Mouse (Mus musculus) hindbrain, embryonic 10.5 days (tissue): Measurements from ENCODE around the gene Pde3b. TPM values are rescaled to one million over a fixed set of nuclear protein-coding genes. Genes with fewer than 3 reads are reported as not detected.
"Not testable (repeated sequence)": the region's sequence is repeated elsewhere in the genome, so short reads cannot be mapped to it uniquely, and the experiment has no call there.

Experiments
- DNase-seq: peaks from one replicate; pipeline ENCODE4 v3.0.0-alpha.2; 2017; ENCODE audit warnings: low spot score
- H3K27ac ChIP-seq: fragments of 300-500 bp; sonication (generic); 2 replicates; pipeline ENCODE4 v1.5.1; 2016; ENCODE audit warnings: mild to moderate bottlenecking, moderate library complexity
- H3K27me3 ChIP-seq: fragments of 300-500 bp; sonication (generic); 2 replicates; pipeline ENCODE4 v1.6.1; 2016; ENCODE audit warnings: mild to moderate bottlenecking; ENCODE audit not compliant: poor library complexity, insufficient read depth, severe bottlenecking
- H3K36me3 ChIP-seq: fragments of 300-500 bp; sonication (generic); 2 replicates; pipeline ENCODE4 v1.6.1; 2016; ENCODE audit warnings: mild to moderate bottlenecking, moderate library complexity
- H3K4me1 ChIP-seq: fragments of 300-500 bp; sonication (generic); replicated peaks from 2 replicates; pipeline ENCODE4 v1.6.1; 2016; ENCODE audit warnings: mild to moderate bottlenecking
- H3K4me3 ChIP-seq: fragments of 300-500 bp; sonication (generic); 2 replicates; pipeline ENCODE4 v1.5.1; 2016; ENCODE audit warnings: mild to moderate bottlenecking, moderate library complexity
- H3K9me3 ChIP-seq: fragments of 300-500 bp; sonication (generic); 2 replicates; pipeline ENCODE4 v1.6.1; 2016; ENCODE audit warnings: mild to moderate bottlenecking, moderate library complexity
- whole genome bisulfite sequencing: fragments of 180-500 bp; shearing (Covaris S2); methylation state at CpG from one replicate; pipeline ENCODE4 v1.1.7; 2016; 5-methylcytosine and 5-hydroxymethylcytosine counted together
- polyA plus RNA-seq: library from polyadenylated mRNA; unstranded; fragments of >200 nt; fragmentation: Nextera tagmentation; extraction: Ambion mirVana; gene quantifications from 2 replicates; pipeline ENCODE4 v1.2.1, GENCODE M21; 2016

The Pde3b gene
- polyA plus RNA-seq, 1 experiment from 2014 or later: 7.4 TPM

GRCm38 (mm10) chr7:114481429-114481931, 66.4 kb downstream of the Pde3b start:
- 91% methylated on average over 2 of the region's 2 CpGs for WGBS
- no peaks in the 10 kb centered on the region for H3K9me3 ChIP-seq

GRCm38 (mm10) chr7:114492540-114492939, 77.5 kb downstream of the Pde3b start:
- Histone ChIP-seq H3K4me1 (no peaks in the 10 kb centered on the region), H3K27me3 (no peaks in the 10 kb centered on the region), H3K4me3 (no peak overlapping the region), H3K9me3 (no peaks in the 10 kb centered on the region), H3K36me3 (no peaks in the 10 kb centered on the region), H3K27ac (no peak overlapping the region)
- no peak for DNase-seq

More at GRCm38 (mm10) chr7:114481429-114481931, 66.4 kb downstream of the Pde3b start:
- no peak for DNase-seq
- H3K36me3 ChIP-seq: no peaks in the 10 kb centered on the region
- H3K4me3 ChIP-seq: no peak overlapping the region
- no peaks in the 10 kb centered on the region for H3K4me1 ChIP-seq
- H3K27ac ChIP-seq: no peak overlapping the region
- H3K27me3 ChIP-seq: no peaks in the 10 kb centered on the region

DNA sequence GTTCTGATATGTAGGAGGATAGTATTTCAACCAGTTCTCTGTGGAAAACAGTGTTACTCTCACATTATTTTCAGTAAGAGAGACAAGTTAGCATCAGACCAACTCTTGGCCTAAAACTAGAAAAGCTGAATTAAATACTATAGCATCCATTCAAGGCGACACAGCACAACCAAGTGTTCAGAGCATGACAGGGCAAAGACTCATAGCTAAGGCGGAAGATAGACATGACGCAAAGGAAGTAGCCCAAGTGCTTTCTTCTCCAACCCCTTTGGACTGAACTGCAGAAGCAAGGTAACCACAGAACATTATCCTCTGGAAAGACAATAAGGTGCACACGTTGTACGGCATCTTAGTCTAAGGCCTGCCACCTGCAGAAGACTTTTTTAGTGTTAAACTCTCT, 79.0 kb downstream of the Pde3b start:
- WGBS: 95% methylated on average over 5 of the region's 5 CpGs
- H3K27me3 ChIP-seq: no peaks in the 10 kb centered on the region

GRCm38 (mm10) chr7:114499293-114499692, 84.2 kb downstream of the Pde3b start:
- no peaks in the 10 kb centered on the region for H3K36me3 ChIP-seq
- no peak overlapping the region for H3K27ac ChIP-seq
- H3K27me3 ChIP-seq: no peaks in the 10 kb centered on the region
- no peak for DNase-seq
- H3K9me3 ChIP-seq: no peaks in the 10 kb centered on the region
- H3K4me1 ChIP-seq: no peaks in the 10 kb centered on the region
- 92% methylated on average over 1 of the region's 1 CpGs for WGBS
- no peak overlapping the region for H3K4me3 ChIP-seq

More for the DNA sequence above, 79.0 kb downstream of the Pde3b start:
- no peaks in the 10 kb centered on the region for H3K9me3 ChIP-seq
- H3K27ac ChIP-seq: no peak overlapping the region
- H3K4me1 ChIP-seq: no peaks in the 10 kb centered on the region
- no peaks in the 10 kb centered on the region for H3K36me3 ChIP-seq
- DNase-seq: no peak
- no peak overlapping the region for H3K4me3 ChIP-seq

- Histone ChIP-seq H3K4me3 (no peak overlapping the region), H3K27me3 (no peaks in the 10 kb centered on the region), H3K36me3 (peaks cover 13% of the 10 kb centered on the region; the same call in 1 of the 2 replicates), H3K27ac (no peak overlapping the region), H3K4me1 (no peaks in the 10 kb centered on the region), H3K9me3 (no peaks in the 10 kb centered on the region)
- WGBS: 92% methylated on average over 2 of the region's 2 CpGs
- no peak for DNase-seq
Measured at GRCm38 (mm10) chr7:114508879-114509278, 93.8 kb downstream of the Pde3b start.

DNA sequence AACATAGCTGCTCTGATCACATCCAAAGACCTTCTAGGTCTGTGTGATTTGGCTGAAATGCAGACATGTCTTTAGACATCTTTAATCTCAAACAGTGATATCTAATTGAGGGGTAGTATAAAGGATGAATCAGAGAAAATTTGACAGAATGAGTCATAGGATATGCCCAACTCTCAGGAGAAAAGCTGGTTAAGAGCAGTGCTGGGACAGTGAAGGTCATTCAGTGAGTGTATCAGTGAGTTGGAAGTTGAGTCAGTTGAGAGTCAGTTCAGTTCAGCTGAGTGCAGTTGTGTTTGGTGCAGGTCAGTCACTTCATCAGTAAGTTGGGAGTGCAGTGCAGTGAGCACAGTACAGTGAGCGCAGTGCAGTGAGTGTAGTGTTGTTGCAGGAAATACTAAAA, 105.0 kb downstream of the Pde3b start:
- no peaks in the 10 kb centered on the region for H3K4me1 ChIP-seq
- H3K27me3 ChIP-seq: no peaks in the 10 kb centered on the region
- no peak overlapping the region for H3K4me3 ChIP-seq
- no peaks in the 10 kb centered on the region for H3K9me3 ChIP-seq
- H3K36me3 ChIP-seq: peaks cover 20% of the 10 kb centered on the region
- 93% methylated on average over 1 of the region's 1 CpGs for WGBS
- no peak for DNase-seq
- H3K27ac ChIP-seq: no peak overlapping the region

- 91% methylated on average over 1 of the region's 1 CpGs for WGBS
- Histone ChIP-seq H3K9me3 (no peaks in the 10 kb centered on the region), H3K27me3 (no peaks in the 10 kb centered on the region), H3K36me3 (peaks cover 15% of the 10 kb centered on the region), H3K4me3 (no peak overlapping the region), H3K27ac (no peak overlapping the region), H3K4me1 (no peaks in the 10 kb centered on the region)
- no peak for DNase-seq
Measured at GRCm38 (mm10) chr7:114526245-114526644, 111.2 kb downstream of the Pde3b start.

DNA sequence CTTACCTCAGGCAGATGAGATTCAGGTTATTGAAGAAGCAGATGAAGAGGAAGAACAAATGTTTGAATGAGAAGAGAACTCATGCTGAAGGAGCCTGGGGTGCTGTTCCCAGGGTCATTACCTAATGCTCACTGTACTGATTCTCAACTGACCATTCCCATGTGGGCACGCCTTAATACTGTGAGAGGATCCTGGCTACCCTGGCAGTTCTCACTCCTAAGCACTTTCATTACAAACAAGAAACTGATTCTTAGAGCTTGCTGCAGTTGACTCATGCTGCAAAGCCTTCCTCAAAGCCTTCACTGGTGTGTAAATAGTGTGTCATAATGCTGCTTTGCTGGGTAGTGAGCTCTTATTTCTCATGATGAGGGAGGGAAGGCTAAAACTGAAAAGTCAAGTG, 121.1 kb downstream of the Pde3b start:
- no peaks in the 10 kb centered on the region for H3K4me1 ChIP-seq
- DNase-seq: no peak
- H3K4me3 ChIP-seq: no peak overlapping the region
- H3K27me3 ChIP-seq: no peaks in the 10 kb centered on the region
- no peaks in the 10 kb centered on the region for H3K9me3 ChIP-seq
- H3K27ac ChIP-seq: no peak overlapping the region
- WGBS: 92% methylated on average over 1 of the region's 1 CpGs
- peaks cover 39% of the 10 kb centered on the region for H3K36me3 ChIP-seq

DNA sequence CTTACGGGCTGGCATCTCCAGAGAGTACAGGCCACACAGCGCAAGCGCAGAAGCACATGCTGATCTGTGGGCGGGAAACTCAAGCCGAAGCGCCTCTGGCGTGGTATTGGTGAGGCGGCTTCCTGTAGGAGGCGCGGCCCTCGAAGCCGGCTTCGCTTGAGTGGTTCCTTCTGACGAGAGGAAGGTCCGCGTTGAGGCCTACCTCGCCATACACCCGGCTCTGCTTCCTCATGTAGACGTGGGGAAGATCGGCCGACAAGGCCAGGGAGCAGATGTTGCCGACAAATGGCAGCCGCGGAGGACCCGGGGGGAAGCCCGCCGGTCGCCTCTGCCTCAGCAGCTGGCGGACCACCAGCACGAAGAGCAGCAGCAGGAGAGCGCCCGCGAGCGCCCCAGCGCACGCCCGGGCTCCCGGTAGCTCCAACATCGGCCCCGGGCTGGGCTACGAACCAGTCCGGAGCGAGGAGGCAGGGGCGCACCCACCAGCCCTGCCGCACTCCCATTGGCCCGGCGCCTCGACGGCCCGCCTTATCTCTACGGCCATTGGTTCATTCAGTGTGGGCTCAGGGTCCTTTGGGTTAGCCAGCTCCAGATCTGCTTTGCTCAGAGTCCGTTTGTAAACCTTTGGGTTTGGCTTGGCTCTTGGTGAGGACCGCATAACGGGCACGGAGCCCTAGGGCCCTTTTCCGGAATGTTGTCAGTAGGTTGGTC, 147.6 kb downstream of the Pde3b start, which contains the start of gene Cyp2r1:
Cyp2r1 (minus strand) TSS at position 442 of the 711 bp plus-strand sequence.
- whole genome bisulfite sequencing: 4% methylated on average over 56 of the region's 56 CpGs
- peak within 1 kb of the TSS; percentile 57 for H3K4me3 ChIP-seq
- peaks cover 15% of the 10 kb centered on the region; the same call in 1 of the 2 replicates for H3K27me3 ChIP-seq
- no peaks in the 10 kb centered on the region for H3K36me3 ChIP-seq
- DNase-seq: peak; percentile 89
- peaks cover 7% of the 10 kb centered on the region for H3K4me1 ChIP-seq
- H3K27ac ChIP-seq: peak within 1 kb of the TSS; percentile 87
- no peaks in the 10 kb centered on the region for H3K9me3 ChIP-seq

DNA sequence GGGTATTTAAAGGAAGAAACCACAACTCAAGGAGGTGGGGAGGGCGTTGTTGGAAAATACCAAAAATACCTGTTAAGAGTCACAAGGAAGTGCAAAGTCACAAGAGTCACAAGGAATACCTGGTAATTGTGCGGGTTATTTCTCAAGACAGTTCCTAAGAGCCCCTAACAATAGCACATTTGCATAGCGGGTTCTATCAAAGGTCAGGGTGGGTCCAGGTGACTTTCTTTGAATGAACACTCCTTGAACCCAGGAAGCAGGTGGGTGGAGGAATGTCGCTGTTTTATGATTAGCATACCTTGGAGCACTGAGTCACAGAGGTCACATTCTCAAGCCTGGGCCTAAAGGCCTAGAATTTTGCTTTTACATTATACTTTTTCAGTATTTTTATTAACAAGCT, 158.8 kb downstream of the Pde3b start:
- H3K4me3 ChIP-seq, H3K9me3 ChIP-seq, DNase-seq, H3K27ac ChIP-seq, H3K4me1 ChIP-seq, H3K27me3 ChIP-seq, H3K36me3 ChIP-seq: not testable (repeated sequence)
- 92% methylated on average over 4 of the region's 4 CpGs for WGBS

- Histone ChIP-seq H3K4me1 (no peaks in the 10 kb centered on the region), H3K27ac (no peak overlapping the region), H3K9me3 (no peaks in the 10 kb centered on the region), H3K4me3 (no peak overlapping the region), H3K27me3 (no peaks in the 10 kb centered on the region), H3K36me3 (no peaks in the 10 kb centered on the region)
- DNase-seq: no peak
- WGBS: 86% methylated on average over 3 of the region's 3 CpGs
Measured at GRCm38 (mm10) chr7:114576931-114577330, 161.8 kb downstream of the Pde3b start.

GRCm38 (mm10) chr7:114577665-114578064, 162.6 kb downstream of the Pde3b start:
- DNase-seq: no peak
- Histone ChIP-seq H3K36me3 (no peaks in the 10 kb centered on the region), H3K4me3 (no peak overlapping the region), H3K9me3 (no peaks in the 10 kb centered on the region), H3K27me3 (no peaks in the 10 kb centered on the region), H3K27ac (no peak overlapping the region), H3K4me1 (no peaks in the 10 kb centered on the region)
- 86% methylated on average over 1 of the region's 1 CpGs for WGBS

- no peaks in the 10 kb centered on the region for H3K36me3 ChIP-seq
- no peaks in the 10 kb centered on the region for H3K27me3 ChIP-seq
- WGBS: 5% methylated on average over 4 of the region's 4 CpGs
- no peak overlapping the region for H3K27ac ChIP-seq
- no peaks in the 10 kb centered on the region for H3K4me1 ChIP-seq
- H3K9me3 ChIP-seq: no peaks in the 10 kb centered on the region
- DNase-seq: peak; percentile 39
- H3K4me3 ChIP-seq: no peak overlapping the region
Measured at GRCm38 (mm10) chr7:114580426-114580825, 165.3 kb downstream of the Pde3b start.
